Mouse (Mus musculus) CH12.LX (cell line): Measurements from ENCODE around the gene Atp13a3. TPM values are rescaled to one million over a fixed set of nuclear protein-coding genes. Genes with fewer than 3 reads are reported as not detected.

Experiments
- DNase-seq: peaks from one replicate; pipeline ENCODE4 v3.0.0-alpha.2; 2013; ENCODE audit errors: extremely low read depth
- H3K27ac ChIP-seq: 2 replicates; pipeline ENCODE4 v1.5.1; 2012; ENCODE audit warnings: low read depth, mild to moderate bottlenecking, control low read depth, moderate library complexity; ENCODE audit not compliant: insufficient read depth
- H3K27me3 ChIP-seq: replicated peaks from 2 replicates; pipeline ENCODE3; 2012; ENCODE audit warnings: inconsistent platforms
- H3K36me3 ChIP-seq, 2 experiments: replicated peaks in 1 of 2; 2 replicates each; pipeline versions ENCODE3 to v1.6.1; 2012; ENCODE audit warnings: inconsistent platforms in 1 of 2, low read length in 1 of 2, mild to moderate bottlenecking in 1 of 2, mixed read lengths in 1 of 2, moderate library complexity in 1 of 2; ENCODE audit not compliant: control insufficient read depth in 1 of 2, insufficient read depth in 1 of 2
- H3K4me1 ChIP-seq, 2 experiments: 2 replicates each; pipeline ENCODE4 v1.6.1; 2012; ENCODE audit warnings: inconsistent platforms in 1 of 2, moderate library complexity in 1 of 2; ENCODE audit not compliant: insufficient read depth in 2 of 2, control insufficient read depth in 1 of 2
- H3K4me2 ChIP-seq: 2 replicates; pipeline ENCODE4 v1.6.1; 2012; ENCODE audit warnings: low read depth, mild to moderate bottlenecking, control low read depth; ENCODE audit not compliant: poor library complexity, insufficient read depth, severe bottlenecking
- H3K4me3 ChIP-seq, 3 experiments: fragments of 150-350 bp in 1 of 3; sonication (generic) in 1 of 3; replicated peaks in 1 of 3; 2 replicates each; pipeline versions ENCODE3 to v1.5.1; 2011 to 2012; ENCODE audit warnings: low read depth in 2 of 3, low read length in 2 of 3, mild to moderate bottlenecking in 2 of 3, moderate library complexity in 2 of 3, control low read depth in 1 of 3, improper control_type of control experiment in 1 of 3, inconsistent platforms in 1 of 3, mixed read lengths in 1 of 3; ENCODE audit not compliant: poor library complexity in 1 of 3
- H3K79me2 ChIP-seq: replicated peaks from 2 replicates; pipeline ENCODE4 v1.6.1; 2012; ENCODE audit warnings: mild to moderate bottlenecking, moderate library complexity; ENCODE audit not compliant: control insufficient read depth, poor library complexity, insufficient read depth, severe bottlenecking; ENCODE audit errors: extremely low read depth
- H3K9ac ChIP-seq: 2 replicates; pipeline ENCODE4 v1.6.1; 2012; ENCODE audit warnings: low read depth, mild to moderate bottlenecking, control low read depth, moderate library complexity; ENCODE audit not compliant: insufficient read depth
- H3K9me3 ChIP-seq: replicated peaks from 2 replicates; pipeline ENCODE3; 2012; ENCODE audit warnings: low read length, inconsistent platforms, mixed read lengths
- CHD1 ChIP-seq: IDR thresholded peaks from 2 replicates; pipeline ENCODE4 v1.6.1; 2012; ENCODE audit warnings: low read depth, low read length, improper control_type of control experiment, inconsistent platforms
- CHD2 ChIP-seq: IDR thresholded peaks from 2 replicates; pipeline ENCODE4 v1.6.1; 2011; ENCODE audit warnings: low read length, improper control_type of control experiment
- CTCF ChIP-seq, 2 experiments: IDR thresholded peaks in 1 of 2; conservative IDR thresholded peaks in 1 of 2; 2 replicates each; pipeline ENCODE4 v1.5.1; 2011 to 2012; ENCODE audit warnings: low read depth in 2 of 2, low read length in 2 of 2, improper control_type of control experiment in 1 of 2, inconsistent platforms in 1 of 2, mild to moderate bottlenecking in 1 of 2, moderate library complexity in 1 of 2
- ELF1 ChIP-seq: IDR thresholded peaks from 2 replicates; pipeline ENCODE4 v1.6.1; 2014; ENCODE audit warnings: low read depth, mild to moderate bottlenecking, inconsistent platforms, low read length, improper control_type of control experiment
- EP300 ChIP-seq: IDR thresholded peaks from 2 replicates; pipeline ENCODE4 v1.6.1; 2011; ENCODE audit warnings: low read length, improper control_type of control experiment
- ETS1 ChIP-seq: conservative IDR thresholded peaks from 2 replicates; pipeline ENCODE4 v1.6.1; 2012; ENCODE audit warnings: low read depth, mild to moderate bottlenecking, inconsistent platforms, low read length, improper control_type of control experiment, moderate library complexity
- JUN ChIP-seq: IDR thresholded peaks from 2 replicates; pipeline ENCODE4 v1.6.1; 2011; ENCODE audit warnings: low read depth, mild to moderate bottlenecking, low read length, improper control_type of control experiment, moderate library complexity; ENCODE audit not compliant: insufficient read depth
- JUND ChIP-seq: conservative IDR thresholded peaks from 2 replicates; pipeline ENCODE4 v1.6.1; 2011; ENCODE audit warnings: low read depth, low read length, improper control_type of control experiment
- KAT2A ChIP-seq: IDR thresholded peaks from 2 replicates; pipeline ENCODE4 v1.6.1; 2012; ENCODE audit warnings: low read length, improper control_type of control experiment, inconsistent platforms; ENCODE audit not compliant: insufficient replicate concordance
- MAFK ChIP-seq: IDR thresholded peaks from 2 replicates; pipeline ENCODE4 v1.6.1; 2011; ENCODE audit warnings: low read length, improper control_type of control experiment; ENCODE audit not compliant: insufficient replicate concordance
- NRF1 ChIP-seq: IDR thresholded peaks from 2 replicates; pipeline ENCODE4 v1.6.1; 2014; ENCODE audit warnings: low read depth, mild to moderate bottlenecking, inconsistent platforms, low read length, improper control_type of control experiment, moderate library complexity
- POLR2A ChIP-seq: IDR thresholded peaks from 2 replicates; pipeline ENCODE4 v1.6.1; 2011; ENCODE audit warnings: low read depth, mild to moderate bottlenecking, improper control_type of control experiment, low read length
- POLR2AphosphoS2 ChIP-seq: IDR thresholded peaks from 2 replicates; pipeline ENCODE4 v1.6.1; 2011; ENCODE audit warnings: low read depth, low read length, improper control_type of control experiment
- RCOR1 ChIP-seq: conservative IDR thresholded peaks from 2 replicates; pipeline ENCODE4 v1.6.1; 2012; ENCODE audit warnings: low read depth, mild to moderate bottlenecking, inconsistent platforms, low read length, improper control_type of control experiment
- TCF12 ChIP-seq: IDR thresholded peaks from 2 replicates; pipeline ENCODE4 v1.6.1; 2014; ENCODE audit warnings: low read depth, mild to moderate bottlenecking, inconsistent platforms, low read length, improper control_type of control experiment
- UBTF ChIP-seq: IDR thresholded peaks from 2 replicates; pipeline ENCODE4 v1.6.1; 2012; ENCODE audit warnings: low read depth, mild to moderate bottlenecking, inconsistent platforms, low read length, improper control_type of control experiment, moderate library complexity
- USF1 ChIP-seq: IDR thresholded peaks from 2 replicates; pipeline ENCODE4 v1.6.1; 2014; ENCODE audit warnings: low read depth, mild to moderate bottlenecking, inconsistent platforms, low read length, improper control_type of control experiment
- USF2 ChIP-seq: conservative IDR thresholded peaks from 2 replicates; pipeline ENCODE4 v1.6.1; 2011; ENCODE audit warnings: low read depth, low read length, improper control_type of control experiment
- ZKSCAN1 ChIP-seq: IDR thresholded peaks from 2 replicates; pipeline ENCODE4 v1.6.1; 2012; ENCODE audit warnings: low read depth, inconsistent platforms, low read length, improper control_type of control experiment, borderline replicate concordance
- ZNF384 ChIP-seq: IDR thresholded peaks from 2 replicates; pipeline ENCODE4 v1.6.1; 2012; ENCODE audit warnings: low read depth, low read length, improper control_type of control experiment, inconsistent platforms
- dilution Hi-C: fragments of 300-500 bp; cut with MboI; formaldehyde crosslinking; loops from 2 replicates; pipeline ENCODE4 v1.14.3; 2020; ENCODE audit warnings: low sequenced_read_pairs; ENCODE audit not compliant: extremely low pct_unique_long_range_greater_than_20kb, extremely low pct_ligation_motif_present
- in situ Hi-C: fragments of 300-500 bp; cut with MboI; formaldehyde crosslinking; loops from 3 replicates; pipeline ENCODE4 v1.14.3; 2019; ENCODE audit warnings: low sequenced_read_pairs, low pct_ligation_motif_present, low pct_unique_long_range_greater_than_20kb, mixed read lengths
- polyA plus RNA-seq: library from polyadenylated mRNA; unstranded; fragments of >175 nt; gene quantifications from 2 replicates; pipeline ENCODE4 v1.2.1, GENCODE M21; 2012; ENCODE audit warnings: low read depth; ENCODE audit not compliant: insufficient read length
- total RNA-seq, 2 experiments: library from RNA; depleted of rRNA; stranded (reverse); fragments of 300-350 nt in 1 of 2; fragments of >200 nt in 1 of 2; gene quantifications; 2 replicates each; pipeline ENCODE4 v1.2.3; 2012 to 2014

Gene Atp13a3
- total and polyA plus RNA-seq, 3 experiments, result 46.7 to 73.0 (median 49.9) TPM

- H3K4me1 ChIP-seq, result no peaks in the 10 kb centered on the region
- DNase-seq, result no peak
- no peak overlapping the region for H3K4me3 ChIP-seq
- no peak overlapping the region for H3K4me2 ChIP-seq
- H3K79me2 ChIP-seq, result no peaks in the 10 kb centered on the region
- no peak for TF ChIP-seq UBTF
- H3K9ac ChIP-seq, result no peak overlapping the region
- H3K27ac ChIP-seq, result no peak overlapping the region
- H3K27me3 ChIP-seq, result peaks cover 19% of the 10 kb centered on the region
- no peaks in the 10 kb centered on the region for H3K9me3 ChIP-seq
- in situ Hi-C loops, result no loop called here
- dilution Hi-C loops, result no loop called here
- no peaks in the 10 kb centered on the region for H3K36me3 ChIP-seq
These were observed 115.3 kb downstream of the Atp13a3 start for GRCm38 (mm10) chr16:30290436-30290835.

GRCm38 (mm10) chr16:30285701-30286100, 120.1 kb downstream of the Atp13a3 start:
- H3K9me3 ChIP-seq, result no peaks in the 10 kb centered on the region
- in situ Hi-C loops, result no loop called here
- no peak overlapping the region for H3K9ac ChIP-seq
- no peak overlapping the region for H3K4me3 ChIP-seq
- no peaks in the 10 kb centered on the region for H3K79me2 ChIP-seq
- H3K36me3 ChIP-seq, result no peaks in the 10 kb centered on the region
- H3K27me3 ChIP-seq, result peaks cover 24% of the 10 kb centered on the region
- no peak overlapping the region for H3K4me2 ChIP-seq
- TF ChIP-seq POLR2AphosphoS2, result no peak
- TF ChIP-seq CTCF (conservative IDR thresholded peaks at IDR 0.05 in 1 of 2, IDR thresholded peaks at IDR 0.05 in 1 of 2; ENCODE audit: low read depth in 2 of 2, low read length in 2 of 2), result no peak
- TF ChIP-seq POLR2A, result no peak
- TF ChIP-seq ETS1, result no peak
- TF ChIP-seq KAT2A, result no peak
- no peak for TF ChIP-seq UBTF
- no peak for TF ChIP-seq EP300
- TF ChIP-seq RCOR1, result no peak
- no peak for TF ChIP-seq TCF12
- no peak for TF ChIP-seq MAFK
- no peak for TF ChIP-seq NRF1
- TF ChIP-seq USF1, result no peak
- no peak for TF ChIP-seq CHD2
- TF ChIP-seq ELF1, result no peak
- no peak for TF ChIP-seq JUND
- no peak for TF ChIP-seq ZKSCAN1
- TF ChIP-seq USF2, result no peak
- TF ChIP-seq ZNF384, result no peak
- no peak for TF ChIP-seq JUN
- TF ChIP-seq CHD1, result no peak
- TF ChIP-seq, all 38 proteins: peak for 0
- peaks cover 0 to 16% of the 10 kb centered on the region in 2 experiments; a peak in 2 of 4 replicates for H3K4me1 ChIP-seq
- dilution Hi-C loops, result no loop called here
- no peak for DNase-seq
- no peak overlapping the region for H3K27ac ChIP-seq
